8 mouse cellular contexts compared by ENCODE assay signal in genomic region chr7:44839491-44840191, GRCm38 (mm10). TPM values are rescaled to one million over a fixed set of nuclear protein-coding genes. Genes with fewer than 3 reads are reported as not detected.
DNase-seq lines count a peak whose midpoint lies in the region; ATAC-seq and TF ChIP-seq lines count a peak whose summit lies in the region.

No protein-coding gene starts in this region.

- TF ChIP-seq CTCF in liver, adult 2 months (IDR thresholded peaks at IDR 0.05; ENCODE audit: low read depth, low read length): no peak
- TF ChIP-seq CTCF in midbrain, postnatal 0 days (IDR thresholded peaks at IDR 0.05): 0 out of 2 replicates have a peak, but pooled peaks have one; percentile 8
- TF ChIP-seq CTCF in testis, adult 2 months (IDR thresholded peaks at IDR 0.05; ENCODE audit: control insufficient read depth, insufficient read depth, insufficient replicate concordance, low read depth, low read length): no peak; the same call in 1 of the 2 replicates

- H3K79me2 ChIP-seq in liver, adult 2 months (ENCODE audit: control insufficient read depth, insufficient read depth, low read length): no peaks in the 10 kb centered on the region

- no peak for TF ChIP-seq POLR2A in liver, adult 2 months (IDR thresholded peaks at IDR 0.05; ENCODE audit: extremely low read depth, insufficient read depth, low read length)
- peak; percentile 23; the same call in 1 of the 2 replicates for TF ChIP-seq POLR2A in testis, adult 2 months (IDR thresholded peaks at IDR 0.05; ENCODE audit: control insufficient read depth, low read depth, low read length)

- peaks cover 43% of the 10 kb centered on the region for H3K27me3 ChIP-seq in embryonic facial prominence, embryonic 10.5 days (replicated peaks; ENCODE audit: low read depth, poor library complexity, severe bottlenecking)
- H3K27me3 ChIP-seq in hindbrain, embryonic 11.5 days (ENCODE audit: control insufficient read depth, insufficient read depth, low read length): peaks cover 20% of the 10 kb centered on the region
- no peaks in the 10 kb centered on the region for H3K27me3 ChIP-seq in liver, adult 2 months (ENCODE audit: control insufficient read depth, insufficient read depth, low read length)
- H3K27me3 ChIP-seq in midbrain, postnatal 0 days (ENCODE audit: insufficient read depth, low read length): 0 out of 2 replicates have a peak, but pooled peaks cover 3% of the 10 kb centered on the region
- no peaks in the 10 kb centered on the region for H3K27me3 ChIP-seq in testis, adult 2 months (ENCODE audit: control insufficient read depth, insufficient read depth, low read length)

- no peaks in the 10 kb centered on the region for H3K9me3 ChIP-seq in embryonic facial prominence, embryonic 10.5 days
- no peaks in the 10 kb centered on the region for H3K9me3 ChIP-seq in hindbrain, embryonic 11.5 days (ENCODE audit: control insufficient read depth, low read length)
- H3K9me3 ChIP-seq in midbrain, postnatal 0 days (ENCODE audit: low read length): no peaks in the 10 kb centered on the region

- WGBS in embryonic facial prominence, embryonic 10.5 days: 2% methylated on average over 58 of the region's 58 CpGs
- 3% methylated on average over 56 of the region's 58 CpGs for WGBS in hindbrain, embryonic 11.5 days
- 20% methylated on average over 58 of the region's 58 CpGs for WGBS in liver, adult 2 months
- 3% methylated on average over 58 of the region's 58 CpGs for WGBS in midbrain, postnatal 0 days

- DNase-seq in adrenal gland, postnatal 10 days: peak; percentile 64
- DNase-seq in adrenal gland, adult 8-10 months: no peak
- peak; percentile 80 to 81 for DNase-seq in B cell, adult 2 months
- peak; percentile 64 for DNase-seq in embryonic facial prominence, embryonic 10.5 days (ENCODE audit: low spot score)
- peak; percentile 57 for DNase-seq in hindbrain, embryonic 11.5 days (ENCODE audit: low spot score)
- no peak for DNase-seq in liver, adult 2 months (ENCODE audit: extremely low read depth, low read depth, low spot score)
- DNase-seq in midbrain, postnatal 0 days (ENCODE audit: low spot score): peak; percentile 71

- peak overlapping the region; percentile 42; the same call in 1 of the 2 replicates for H3K9ac ChIP-seq in hindbrain, embryonic 11.5 days (ENCODE audit: low read depth, low read length)
- peak overlapping the region; percentile 2; the same call in 1 of the 2 replicates for H3K9ac ChIP-seq in liver, adult 2 months (ENCODE audit: low read depth, low read length)
- peak overlapping the region; percentile 54 for H3K9ac ChIP-seq in midbrain, postnatal 0 days (replicated peaks; ENCODE audit: low read length, poor library complexity, severe bottlenecking)

- peak overlapping the region; percentile 49 for H3K4me2 ChIP-seq in hindbrain, embryonic 11.5 days (replicated peaks; ENCODE audit: low read depth, low read length)
- peak overlapping the region; percentile 54 for H3K4me2 ChIP-seq in midbrain, postnatal 0 days (ENCODE audit: low read depth, low read length, poor library complexity, severe bottlenecking)

- peak overlapping the region; percentile 53 for H3K4me3 ChIP-seq in embryonic facial prominence, embryonic 10.5 days
- H3K4me3 ChIP-seq in hindbrain, embryonic 11.5 days (ENCODE audit: low read depth, low read length): peak overlapping the region; percentile 23
- peak overlapping the region; percentile 4; the same call in 1 of the 2 replicates for H3K4me3 ChIP-seq in liver, adult 2 months (ENCODE audit: insufficient read depth, low read depth, low read length)
- H3K4me3 ChIP-seq in midbrain, postnatal 0 days (ENCODE audit: low read depth, low read length): peak overlapping the region; percentile 30
- H3K4me3 ChIP-seq in testis, adult 2 months (ENCODE audit: control insufficient read depth, low read depth, low read length): peak overlapping the region; percentile 74

- H3K36me3 ChIP-seq in embryonic facial prominence, embryonic 10.5 days (replicated peaks): peaks cover 52% of the 10 kb centered on the region
- peaks cover 7% of the 10 kb centered on the region for H3K36me3 ChIP-seq in hindbrain, embryonic 11.5 days (ENCODE audit: control insufficient read depth, insufficient read depth, low read length)
- peaks cover 5% of the 10 kb centered on the region; the same call in 1 of the 2 replicates for H3K36me3 ChIP-seq in liver, adult 2 months (ENCODE audit: control insufficient read depth, insufficient read depth, low read length)
- H3K36me3 ChIP-seq in midbrain, postnatal 0 days (ENCODE audit: insufficient read depth, low read length): peaks cover 41% of the 10 kb centered on the region
- H3K36me3 ChIP-seq in testis, adult 2 months (ENCODE audit: control insufficient read depth, insufficient read depth, low read length): no peaks in the 10 kb centered on the region

- H3K27ac ChIP-seq in embryonic facial prominence, embryonic 10.5 days (replicated peaks): no peak overlapping the region; the same call in 1 of the 2 replicates
- no peak overlapping the region for H3K27ac ChIP-seq in hindbrain, embryonic 11.5 days (ENCODE audit: low read depth, low read length)
- no peak overlapping the region for H3K27ac ChIP-seq in liver, adult 2 months (replicated peaks; ENCODE audit: insufficient read depth, low read depth, low read length)
- peak overlapping the region; percentile 9; the same call in 1 of the 2 replicates for H3K27ac ChIP-seq in midbrain, postnatal 0 days (ENCODE audit: low read depth, low read length)
- H3K27ac ChIP-seq in testis, adult 2 months (ENCODE audit: control insufficient read depth, insufficient read depth, low read depth, low read length): no peak overlapping the region

- peaks cover 32% of the 10 kb centered on the region for H3K4me1 ChIP-seq in embryonic facial prominence, embryonic 10.5 days
- H3K4me1 ChIP-seq in hindbrain, embryonic 11.5 days (replicated peaks; ENCODE audit: control insufficient read depth, insufficient read depth, low read length): peaks cover 10% of the 10 kb centered on the region
- no peaks in the 10 kb centered on the region for H3K4me1 ChIP-seq in liver, adult 2 months (ENCODE audit: control insufficient read depth, insufficient read depth, low read length)
- 0 out of 2 replicates have a peak, but pooled peaks cover 3% of the 10 kb centered on the region for H3K4me1 ChIP-seq in midbrain, postnatal 0 days (ENCODE audit: insufficient read depth, low read length)
- H3K4me1 ChIP-seq in testis, adult 2 months (ENCODE audit: control insufficient read depth, insufficient read depth, low read length): peaks cover 14% of the 10 kb centered on the region

- ATAC-seq in hindbrain, embryonic 11.5 days (ENCODE audit: low FRiP score): peak; percentile 48
- ATAC-seq in midbrain, postnatal 0 days (ENCODE audit: low FRiP score): peak; percentile 53

RNA-seq across cellular contexts. Expression of gene Akt1s1, which starts 9.2 kb away (rescaled TPM):
- total RNA-seq in adrenal gland, postnatal 10 days (2021): 100 to 1,000 TPM in 1 of 2 experiments, 10 to 100 TPM in 1; 92.4 to 109 TPM
- total RNA-seq in adrenal gland, adult 8-10 months (2022): 100 to 1,000 TPM; 106 to 137 (median 120) TPM
- 92.2 and 95.4 TPM in 2 replicates for polyA plus RNA-seq in embryonic facial prominence, embryonic 10.5 days (2016; fragmentation: Nextera tagmentation; extraction: Ambion mirVana)
- polyA plus RNA-seq in hindbrain, embryonic 11.5 days (2014; fragmentation: Nextera tagmentation; extraction: Ambion mirVana): 31.7 and 38.0 TPM in 2 replicates
- total RNA-seq in liver, adult 2 months (2014; rRNA removed): 23.9 and 35.4 TPM in 2 replicates
- 93.9 and 106 TPM in 2 replicates for polyA plus RNA-seq in liver, adult 2 months (2012; rRNA removed)
- total RNA-seq in midbrain, postnatal 0 days (2014; rRNA removed): 104 and 120 TPM in 2 replicates
- 89.1 and 91.0 TPM in 2 replicates for polyA plus RNA-seq in midbrain, postnatal 0 days (2015; fragmentation: Nextera tagmentation; extraction: Ambion mirVana)
- 31.5 and 35.7 TPM in 2 replicates for polyA plus RNA-seq in testis, adult 2 months (2012; rRNA removed)

RNA-seq across cellular contexts. Expression of gene Tbc1d17, which starts 9.2 kb away (rescaled TPM):
- 10 to 100 TPM; 61.9 to 73.1 TPM for total RNA-seq in adrenal gland, postnatal 10 days (2021)
- total RNA-seq in adrenal gland, adult 8-10 months (2022): 10 to 100 TPM; 69.4 to 94.9 (median 86.1) TPM
- 77.2 and 82.7 TPM in 2 replicates for polyA plus RNA-seq in embryonic facial prominence, embryonic 10.5 days (2016; fragmentation: Nextera tagmentation; extraction: Ambion mirVana)
- 60.9 and 65.5 TPM in 2 replicates for polyA plus RNA-seq in hindbrain, embryonic 11.5 days (2014; fragmentation: Nextera tagmentation; extraction: Ambion mirVana)
- 20.2 and 31.5 TPM in 2 replicates for total RNA-seq in liver, adult 2 months (2014; rRNA removed)
- polyA plus RNA-seq in liver, adult 2 months (2012; rRNA removed): 81.1 and 91.6 TPM in 2 replicates
- 79.7 and 129 TPM in 2 replicates for total RNA-seq in midbrain, postnatal 0 days (2014; rRNA removed)
- polyA plus RNA-seq in midbrain, postnatal 0 days (2015; fragmentation: Nextera tagmentation; extraction: Ambion mirVana): 115 and 126 TPM in 2 replicates
- polyA plus RNA-seq in testis, adult 2 months (2012; rRNA removed): 24.4 and 28.5 TPM in 2 replicates

RNA-seq across cellular contexts. Expression of gene Pnkp, which starts 17.3 kb away (rescaled TPM):
- total RNA-seq in adrenal gland, postnatal 10 days (2021): 10 to 100 TPM; 37.6 to 38.6 TPM
- total RNA-seq in adrenal gland, adult 8-10 months (2022): 10 to 100 TPM; 46.6 to 56.6 (median 53.6) TPM
- polyA plus RNA-seq in embryonic facial prominence, embryonic 10.5 days (2016; fragmentation: Nextera tagmentation; extraction: Ambion mirVana): 34.4 and 36.3 TPM in 2 replicates
- 26.3 and 27.6 TPM in 2 replicates for polyA plus RNA-seq in hindbrain, embryonic 11.5 days (2014; fragmentation: Nextera tagmentation; extraction: Ambion mirVana)
- 20.8 and 24.0 TPM in 2 replicates for total RNA-seq in liver, adult 2 months (2014; rRNA removed)
- polyA plus RNA-seq in liver, adult 2 months (2012; rRNA removed): 42.5 and 45.7 TPM in 2 replicates
- total RNA-seq in midbrain, postnatal 0 days (2014; rRNA removed): 29.5 and 32.4 TPM in 2 replicates
- polyA plus RNA-seq in midbrain, postnatal 0 days (2015; fragmentation: Nextera tagmentation; extraction: Ambion mirVana): 31.2 and 31.5 TPM in 2 replicates
- polyA plus RNA-seq in testis, adult 2 months (2012; rRNA removed): 26.5 and 29.4 TPM in 2 replicates

RNA-seq across cellular contexts. Expression of gene Atf5, which starts 23.2 kb away (rescaled TPM):
- total RNA-seq in adrenal gland, postnatal 10 days (2021): 100 to 1,000 TPM; 144 to 202 TPM
- total RNA-seq in adrenal gland, adult 8-10 months (2022): 100 to 1,000 TPM in 1 of 4 experiments, 10 to 100 TPM in 3; 76.2 to 108 (median 82.7) TPM
- 3.2 and 3.6 TPM in 2 replicates for polyA plus RNA-seq in embryonic facial prominence, embryonic 10.5 days (2016; fragmentation: Nextera tagmentation; extraction: Ambion mirVana)
- 1.9 and 2.0 TPM in 2 replicates for polyA plus RNA-seq in hindbrain, embryonic 11.5 days (2014; fragmentation: Nextera tagmentation; extraction: Ambion mirVana)
- total RNA-seq in liver, adult 2 months (2014; rRNA removed): 22.9 and 43.9 TPM in 2 replicates
- 727 and 964 TPM in 2 replicates for polyA plus RNA-seq in liver, adult 2 months (2012; rRNA removed)
- 4.8 and 6.8 TPM in 2 replicates for total RNA-seq in midbrain, postnatal 0 days (2014; rRNA removed)
- 3.4 and 3.7 TPM in 2 replicates for polyA plus RNA-seq in midbrain, postnatal 0 days (2015; fragmentation: Nextera tagmentation; extraction: Ambion mirVana)
- polyA plus RNA-seq in testis, adult 2 months (2012; rRNA removed): 21.6 TPM in 2 replicates

RNA-seq across cellular contexts. Expression of gene Il4i1, which starts 23.5 kb away (rescaled TPM):
- total RNA-seq in adrenal gland, postnatal 10 days (2021): 1 to 10 TPM; 5.2 TPM
- 1 to 10 TPM; 1.7 to 3.7 (median 2.5) TPM for total RNA-seq in adrenal gland, adult 8-10 months (2022)
- polyA plus RNA-seq in embryonic facial prominence, embryonic 10.5 days (2016; fragmentation: Nextera tagmentation; extraction: Ambion mirVana): 1.0 and 1.5 TPM in 2 replicates
- polyA plus RNA-seq in hindbrain, embryonic 11.5 days (2014; fragmentation: Nextera tagmentation; extraction: Ambion mirVana): 0.60 and 1.7 TPM in 2 replicates
- 0.60 and 0.65 TPM in 2 replicates for total RNA-seq in liver, adult 2 months (2014; rRNA removed)
- polyA plus RNA-seq in liver, adult 2 months (2012; rRNA removed): 0.85 and 1.7 TPM in 2 replicates
- not detected in 2 replicates for total RNA-seq in midbrain, postnatal 0 days (2014; rRNA removed)
- 0.62 and 1.1 TPM in 2 replicates for polyA plus RNA-seq in midbrain, postnatal 0 days (2015; fragmentation: Nextera tagmentation; extraction: Ambion mirVana)
- 97.2 and 97.6 TPM in 2 replicates for polyA plus RNA-seq in testis, adult 2 months (2012; rRNA removed)

Comparison
In these comparisons a context has a peak if more than half of its experiments do, and no peak if none do; other contexts are left out.
1. DNase-seq: peak in adrenal gland, postnatal 10 days (single experiment), B cell, adult 2 months (2 of 2), embryonic facial prominence, embryonic 10.5 days (single experiment), hindbrain, embryonic 11.5 days (single experiment) and midbrain, postnatal 0 days (single experiment); none in adrenal gland, adult 8-10 months (single experiment) and liver, adult 2 months (single experiment).
2. H3K4me3 ChIP-seq: peak in every context shown above with its lines; median percentile 74 in testis, adult 2 months; 53 in embryonic facial prominence, embryonic 10.5 days; 30 in midbrain, postnatal 0 days; 23 in hindbrain, embryonic 11.5 days; 4 in liver, adult 2 months.
3. H3K9ac ChIP-seq: peak in every context shown above with its lines; median percentile 54 in midbrain, postnatal 0 days; 42 in hindbrain, embryonic 11.5 days; 2 in liver, adult 2 months.